Mouse (Mus musculus): ENCODE data around the gene Slc22a28. TPM values are rescaled to one million over a fixed set of nuclear protein-coding genes. Genes with fewer than 3 reads are reported as not detected.
"Not testable (repeated sequence)": the region's sequence is repeated elsewhere in the genome, so short reads cannot be mapped to it uniquely, and the experiment has no call there.

Slc22a28 gene
- not detected in 2 replicates for polyA plus RNA-seq (2014; fragmentation: Nextera tagmentation; extraction: Ambion mirVana)

GRCm38 (mm10) chr19:8131881-8132280 lies at the start of gene Slc22a28:
Slc22a28 (minus strand) TSS chr19:8131982.
- not testable (repeated sequence) for H3K4me2 ChIP-seq (ENCODE audit: low read depth, low read length); H3K27me3 ChIP-seq (replicated peaks; ENCODE audit: control insufficient read depth, insufficient read depth, low read length); H3K9ac ChIP-seq (ENCODE audit: low read depth, low read length); H3K4me1 ChIP-seq (ENCODE audit: control insufficient read depth, insufficient read depth, low read length); H3K27ac ChIP-seq (replicated peaks; ENCODE audit: low read depth, low read length); H3K4me3 ChIP-seq (ENCODE audit: low read depth, low read length); H3K36me3 ChIP-seq (ENCODE audit: control insufficient read depth, insufficient read depth, low read length); DNase-seq (ENCODE audit: low spot score); H3K9me3 ChIP-seq (ENCODE audit: control insufficient read depth, low read length); ATAC-seq (ENCODE audit: low read depth)
- WGBS = 90% methylated on average over 2 of the region's 3 CpGs

DNA sequence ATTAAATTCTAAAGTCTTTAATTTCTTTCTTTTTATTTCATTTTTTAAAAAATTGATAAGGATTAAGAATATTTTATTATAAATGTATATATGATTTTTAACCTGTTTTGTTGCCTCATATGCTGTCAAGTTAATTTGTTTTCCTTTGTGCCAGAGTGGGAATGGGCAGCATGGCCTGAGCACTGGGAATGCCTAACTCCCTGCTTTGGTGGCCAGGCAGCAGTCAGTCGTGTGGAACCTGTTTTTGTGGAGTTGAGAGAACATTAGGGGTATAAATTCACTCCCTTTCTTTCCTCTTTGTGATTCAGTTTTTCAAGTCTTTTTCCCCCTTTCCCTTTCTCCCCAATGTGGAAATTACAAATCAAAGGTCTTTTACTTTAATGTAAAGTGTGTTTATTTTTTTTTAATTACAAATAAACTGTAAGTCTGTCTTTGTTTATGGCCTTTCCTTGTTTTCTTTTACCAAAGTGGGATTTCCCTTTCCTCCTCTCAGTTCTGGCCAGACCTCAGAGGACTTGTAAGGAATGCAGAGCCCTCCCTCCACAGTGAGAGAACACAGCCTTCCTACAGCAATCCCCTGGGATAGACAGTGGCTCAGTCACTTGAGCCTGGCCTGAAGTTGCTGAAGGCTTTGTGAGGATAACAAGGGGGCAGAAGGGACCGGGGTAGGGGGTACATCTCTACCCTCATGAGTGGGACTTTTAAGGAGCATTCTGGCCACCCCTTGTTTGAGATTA lies 17.2 kb upstream of the Slc22a28 start:
- ATAC-seq (ENCODE audit: low read depth) (no peak), DNase-seq (ENCODE audit: low spot score) (no peak)
- Histone ChIP-seq H3K4me1 (ENCODE audit: control insufficient read depth, insufficient read depth, low read length) (no peaks in the 10 kb centered on the region), H3K27ac (replicated peaks; ENCODE audit: low read depth, low read length) (no peak overlapping the region), H3K27me3 (replicated peaks; ENCODE audit: control insufficient read depth, insufficient read depth, low read length) (no peaks in the 10 kb centered on the region), H3K36me3 (ENCODE audit: control insufficient read depth, insufficient read depth, low read length) (no peaks in the 10 kb centered on the region), H3K9me3 (ENCODE audit: control insufficient read depth, low read length) (0 out of 2 replicates have a peak, but pooled peaks cover 3% of the 10 kb centered on the region), H3K9ac (ENCODE audit: low read depth, low read length) (no peak overlapping the region), H3K4me2 (ENCODE audit: low read depth, low read length) (no peak overlapping the region), H3K4me3 (ENCODE audit: low read depth, low read length) (no peak overlapping the region)
- WGBS = 54% methylated on average over 2 of the region's 2 CpGs

DNA sequence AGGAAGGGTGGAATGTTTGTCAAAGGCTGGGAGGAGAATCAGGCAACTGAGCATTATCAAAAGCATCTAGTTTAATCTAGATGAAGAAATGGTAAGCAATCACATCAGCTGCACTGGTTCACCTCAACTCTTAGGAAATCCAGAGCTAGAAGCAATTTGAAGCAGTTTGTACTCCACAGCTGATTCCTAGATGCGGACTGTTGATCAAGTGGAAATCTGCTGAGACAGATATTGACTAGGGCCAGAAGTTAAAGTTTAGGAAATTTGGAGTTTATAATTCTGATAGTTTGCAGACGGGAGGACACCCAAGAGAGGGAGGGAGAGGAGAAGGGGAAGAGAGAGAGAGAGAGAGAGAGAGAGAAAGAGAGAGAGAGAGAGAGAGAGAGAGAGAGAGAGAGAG lies 10.9 kb upstream of the Slc22a28 start:
- ATAC-seq (ENCODE audit: low read depth); H3K4me3 ChIP-seq (ENCODE audit: low read depth, low read length); H3K9ac ChIP-seq (ENCODE audit: low read depth, low read length); DNase-seq (ENCODE audit: low spot score); H3K4me2 ChIP-seq (ENCODE audit: low read depth, low read length); H3K27ac ChIP-seq (replicated peaks; ENCODE audit: low read depth, low read length); H3K27me3 ChIP-seq (replicated peaks; ENCODE audit: control insufficient read depth, insufficient read depth, low read length); H3K36me3 ChIP-seq (ENCODE audit: control insufficient read depth, insufficient read depth, low read length); H3K9me3 ChIP-seq (ENCODE audit: control insufficient read depth, low read length); H3K4me1 ChIP-seq (ENCODE audit: control insufficient read depth, insufficient read depth, low read length): not testable (repeated sequence)
- WGBS = 80% methylated on average over 2 of the region's 2 CpGs

- not testable (repeated sequence) for DNase-seq (ENCODE audit: low spot score); H3K4me3 ChIP-seq (ENCODE audit: low read depth, low read length); ATAC-seq (ENCODE audit: low read depth); H3K36me3 ChIP-seq (ENCODE audit: control insufficient read depth, insufficient read depth, low read length); H3K4me1 ChIP-seq (ENCODE audit: control insufficient read depth, insufficient read depth, low read length); H3K4me2 ChIP-seq (ENCODE audit: low read depth, low read length); H3K27me3 ChIP-seq (replicated peaks; ENCODE audit: control insufficient read depth, insufficient read depth, low read length); H3K9me3 ChIP-seq (ENCODE audit: control insufficient read depth, low read length); H3K27ac ChIP-seq (replicated peaks; ENCODE audit: low read depth, low read length); H3K9ac ChIP-seq (ENCODE audit: low read depth, low read length)
- 70% methylated on average over 14 of the region's 14 CpGs for WGBS
Observed at GRCm38 (mm10) chr19:8134127-8134841, 2.5 kb upstream of the Slc22a28 start.

DNA sequence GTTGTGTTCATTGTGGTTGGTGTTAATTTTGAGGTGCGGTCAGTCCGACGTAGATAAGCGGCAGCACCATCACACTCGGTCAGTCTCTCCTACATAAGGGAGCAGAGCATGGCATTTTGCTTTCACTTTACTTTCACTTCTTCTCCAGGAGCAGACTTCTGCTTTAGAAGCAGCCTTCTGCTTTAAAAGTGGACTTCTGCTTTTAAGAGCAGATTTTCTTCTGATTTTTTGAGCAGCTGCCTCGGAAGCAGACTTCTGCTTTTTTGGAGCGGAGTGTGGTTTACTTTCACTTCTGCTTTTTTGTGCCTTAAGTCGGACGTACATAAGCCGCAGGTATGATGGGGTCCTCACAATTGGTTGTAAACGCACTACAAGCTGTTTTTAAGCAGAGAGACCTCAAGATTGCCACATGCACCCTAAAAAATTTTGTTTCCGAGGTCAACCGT lies 111.9 kb downstream of the Slc22a28 start:
- no peak overlapping the region for H3K27ac ChIP-seq (replicated peaks; ENCODE audit: low read depth, low read length)
- H3K9me3 ChIP-seq (ENCODE audit: control insufficient read depth, low read length) = 0 out of 2 replicates have a peak, but pooled peaks cover 8% of the 10 kb centered on the region
- no peak overlapping the region for H3K4me3 ChIP-seq (ENCODE audit: low read depth, low read length)
- 90% methylated on average over 13 of the region's 13 CpGs for WGBS
- no peaks in the 10 kb centered on the region for H3K4me1 ChIP-seq (ENCODE audit: control insufficient read depth, insufficient read depth, low read length)
- no peak overlapping the region for H3K9ac ChIP-seq (ENCODE audit: low read depth, low read length)
- ATAC-seq (ENCODE audit: low read depth) (no peak), DNase-seq (ENCODE audit: low spot score) (no peak)
- H3K4me2 ChIP-seq (ENCODE audit: low read depth, low read length) = no peak overlapping the region
- no peaks in the 10 kb centered on the region for H3K36me3 ChIP-seq (ENCODE audit: control insufficient read depth, insufficient read depth, low read length)
- no peaks in the 10 kb centered on the region for H3K27me3 ChIP-seq (replicated peaks; ENCODE audit: control insufficient read depth, insufficient read depth, low read length)

DNA sequence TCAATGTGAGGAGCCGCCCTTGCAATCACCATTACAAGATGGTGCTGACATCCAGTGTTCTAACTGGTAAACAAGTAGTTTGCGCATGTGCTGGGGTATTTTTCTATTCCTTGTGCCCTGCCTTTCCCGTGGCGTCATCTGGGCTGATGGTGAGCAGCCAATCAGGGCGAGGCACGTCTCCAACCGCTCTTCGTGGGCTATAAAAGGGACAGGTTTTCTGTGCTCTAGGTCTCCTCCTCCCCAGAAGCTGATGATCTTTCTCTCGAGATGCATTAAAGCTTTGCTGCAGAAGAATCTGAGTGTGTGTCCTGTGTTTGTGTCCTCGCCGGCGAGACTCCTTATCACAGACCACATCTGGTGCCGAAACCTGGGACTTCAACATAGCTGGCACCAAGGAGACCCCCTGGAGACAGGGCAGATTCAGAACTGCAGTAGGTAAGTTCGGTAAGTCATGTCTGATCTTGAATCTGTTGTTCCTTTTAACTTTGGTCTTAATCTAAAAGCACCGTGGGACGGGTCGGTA lies 112.4 kb downstream of the Slc22a28 start:
- WGBS = 91% methylated on average over 17 of the region's 17 CpGs
- H3K4me2 ChIP-seq (ENCODE audit: low read depth, low read length); H3K27me3 ChIP-seq (replicated peaks; ENCODE audit: control insufficient read depth, insufficient read depth, low read length); H3K4me3 ChIP-seq (ENCODE audit: low read depth, low read length); H3K9ac ChIP-seq (ENCODE audit: low read depth, low read length); H3K27ac ChIP-seq (replicated peaks; ENCODE audit: low read depth, low read length); DNase-seq (ENCODE audit: low spot score); ATAC-seq (ENCODE audit: low read depth); H3K36me3 ChIP-seq (ENCODE audit: control insufficient read depth, insufficient read depth, low read length); H3K4me1 ChIP-seq (ENCODE audit: control insufficient read depth, insufficient read depth, low read length); H3K9me3 ChIP-seq (ENCODE audit: control insufficient read depth, low read length): not testable (repeated sequence)

- not testable (repeated sequence) for H3K9me3 ChIP-seq (ENCODE audit: control insufficient read depth, low read length); H3K4me2 ChIP-seq (ENCODE audit: low read depth, low read length); H3K27me3 ChIP-seq (replicated peaks; ENCODE audit: control insufficient read depth, insufficient read depth, low read length); H3K4me1 ChIP-seq (ENCODE audit: control insufficient read depth, insufficient read depth, low read length); H3K4me3 ChIP-seq (ENCODE audit: low read depth, low read length); H3K27ac ChIP-seq (replicated peaks; ENCODE audit: low read depth, low read length); H3K36me3 ChIP-seq (ENCODE audit: control insufficient read depth, insufficient read depth, low read length); H3K9ac ChIP-seq (ENCODE audit: low read depth, low read length); DNase-seq (ENCODE audit: low spot score); ATAC-seq (ENCODE audit: low read depth)
- WGBS = 90% methylated on average over 9 of the region's 9 CpGs
Observed at GRCm38 (mm10) chr19:8018535-8018934, 113.2 kb downstream of the Slc22a28 start.
